Mouse (Mus musculus) heart, postnatal 0 days (tissue): ENCODE measurements around the gene Pola1.

ENCODE experiments used
- CTCF ChIP-seq: IDR thresholded peaks from 2 replicates; pipeline ENCODE4 v1.5.1; 2016; ENCODE audit warnings: antibody characterized with exemption, control low read depth, low read depth
- EP300 ChIP-seq: IDR thresholded peaks from 2 replicates; pipeline ENCODE4 v1.6.1; 2016; ENCODE audit warnings: antibody characterized with exemption, low read depth

GRCm38 (mm10) chrX:93321336-93321735 lies 310.6 kb downstream of the Pola1 start:
- no peak for TF ChIP-seq CTCF
- TF ChIP-seq EP300, result no peak
